Mouse (Mus musculus) intestine, embryonic 16.5 days (tissue): Measurements from ENCODE around the gene Gm17542. TPM values are rescaled to one million over a fixed set of nuclear protein-coding genes. Genes with fewer than 3 reads are reported as not detected.
A peak's percentile ranks its signal among the peaks of the same experiment; 100 is the strongest.
"Not testable (repeated sequence)": the region's sequence is repeated elsewhere in the genome, so short reads cannot be mapped to it uniquely, and the experiment has no call there.

Source experiments
- ATAC-seq: fragments of 200-750 bp; cut with Nextera tagmentation; 2 replicates; pipeline ENCODE4 v1.8.0; 2017; ENCODE audit warnings: moderate TSS enrichment, moderate library complexity
- H3K27ac ChIP-seq: fragments of 300-500 bp; sonication (generic); 2 replicates; pipeline ENCODE4 v1.5.1; 2014; ENCODE audit warnings: mild to moderate bottlenecking, low read length
- H3K27me3 ChIP-seq: fragments of 300-500 bp; sonication (generic); replicated peaks from 2 replicates; pipeline ENCODE4 v1.6.1; 2014; ENCODE audit warnings: low read length, control low read depth, mixed read lengths; ENCODE audit not compliant: control insufficient read depth, insufficient read depth
- H3K36me3 ChIP-seq: fragments of 300-500 bp; sonication (generic); 2 replicates; pipeline ENCODE4 v1.6.1; 2014; ENCODE audit warnings: low read length, control low read depth; ENCODE audit not compliant: control insufficient read depth, insufficient read depth
- H3K4me1 ChIP-seq: fragments of 300-500 bp; sonication (generic); 2 replicates; pipeline ENCODE4 v1.6.1; 2014; ENCODE audit warnings: low read length, control low read depth, mixed read lengths; ENCODE audit not compliant: control insufficient read depth, insufficient read depth
- H3K4me2 ChIP-seq: fragments of 300-500 bp; sonication (generic); 2 replicates; pipeline ENCODE4 v1.6.1; 2014; ENCODE audit warnings: low read depth, low read length, control low read depth
- H3K4me3 ChIP-seq: fragments of 300-500 bp; sonication (generic); 2 replicates; pipeline ENCODE4 v1.5.1; 2014; ENCODE audit warnings: mild to moderate bottlenecking, low read length
- H3K9ac ChIP-seq: fragments of 300-500 bp; sonication (generic); 2 replicates; pipeline ENCODE4 v1.6.1; 2014; ENCODE audit warnings: low read depth, low read length
- H3K9me3 ChIP-seq: fragments of 300-500 bp; sonication (generic); 2 replicates; pipeline ENCODE4 v1.6.1; 2016; ENCODE audit warnings: low read length, control low read depth; ENCODE audit not compliant: control insufficient read depth
- WGBS: fragments of 180-500 bp; shearing (Covaris S2); extraction: QIAGEN DNeasy Blood & Tissue Kit; methylation state at CpG from one replicate; pipeline ENCODE4 v1.1.7; 2014; 5-methylcytosine and 5-hydroxymethylcytosine counted together
- polyA plus RNA-seq: library from polyadenylated mRNA; unstranded; fragments of >200 nt; fragmentation: Nextera tagmentation; extraction: Ambion mirVana; gene quantifications from 2 replicates; pipeline ENCODE4 v1.2.1, GENCODE M21; 2015

Gm17542 gene
- not detected in 2 replicates for polyA plus RNA-seq

DNA sequence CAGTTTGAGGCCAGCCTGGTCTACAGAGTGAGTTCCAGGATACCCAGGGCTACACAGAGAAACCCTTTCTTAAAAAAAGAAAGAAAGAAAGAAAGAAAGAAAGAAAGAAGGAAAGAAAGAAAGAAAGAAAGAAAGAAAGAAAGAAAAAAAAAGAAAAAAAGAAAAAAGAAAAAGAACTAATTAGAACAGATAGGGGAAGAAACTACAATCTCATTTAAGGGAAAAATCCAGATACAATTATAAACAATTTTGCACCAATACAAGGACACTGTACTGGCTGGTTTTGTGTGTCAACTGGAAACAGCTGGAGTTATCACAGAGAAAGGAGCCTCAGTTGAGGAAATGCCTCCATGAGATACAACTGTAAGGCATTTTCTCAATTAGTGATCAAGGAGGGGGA, at the start of gene Gm17542:
TSS of gene Gm17542 (minus strand) at position 101 of the 400 bp plus-strand sequence.
- not testable (repeated sequence) for H3K4me3 ChIP-seq, H3K27ac ChIP-seq, H3K4me1 ChIP-seq, ATAC-seq, H3K9me3 ChIP-seq, H3K4me2 ChIP-seq, H3K9ac ChIP-seq, H3K36me3 ChIP-seq, H3K27me3 ChIP-seq

DNA sequence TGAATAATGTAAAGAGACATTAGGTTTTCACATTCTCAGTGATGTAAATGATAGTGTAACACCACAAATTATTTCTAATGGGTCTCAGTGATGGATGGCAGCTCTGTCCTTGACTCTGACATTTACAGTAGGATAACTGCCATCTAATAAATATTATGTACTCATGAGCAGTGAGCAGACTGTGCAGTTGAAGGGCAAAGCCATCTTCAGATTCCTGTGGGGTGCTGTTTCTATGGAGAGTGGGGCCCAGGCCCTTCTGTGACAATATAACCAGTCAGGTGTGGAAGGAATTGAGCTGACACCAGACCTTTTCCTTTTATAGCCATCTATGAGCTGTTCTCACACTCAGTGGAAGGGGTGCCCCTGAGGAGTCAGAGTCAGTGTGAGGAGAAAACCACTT, 21.8 kb upstream of the Gm17542 start:
- no peak overlapping the region for H3K27ac ChIP-seq
- no peak overlapping the region for H3K4me2 ChIP-seq
- no peaks in the 10 kb centered on the region for H3K4me1 ChIP-seq
- no peaks in the 10 kb centered on the region for H3K9me3 ChIP-seq
- H3K4me3 ChIP-seq, result no peak overlapping the region
- H3K27me3 ChIP-seq, result no peaks in the 10 kb centered on the region
- no peak overlapping the region for H3K9ac ChIP-seq
- ATAC-seq, result no peak
- no peaks in the 10 kb centered on the region for H3K36me3 ChIP-seq

DNA sequence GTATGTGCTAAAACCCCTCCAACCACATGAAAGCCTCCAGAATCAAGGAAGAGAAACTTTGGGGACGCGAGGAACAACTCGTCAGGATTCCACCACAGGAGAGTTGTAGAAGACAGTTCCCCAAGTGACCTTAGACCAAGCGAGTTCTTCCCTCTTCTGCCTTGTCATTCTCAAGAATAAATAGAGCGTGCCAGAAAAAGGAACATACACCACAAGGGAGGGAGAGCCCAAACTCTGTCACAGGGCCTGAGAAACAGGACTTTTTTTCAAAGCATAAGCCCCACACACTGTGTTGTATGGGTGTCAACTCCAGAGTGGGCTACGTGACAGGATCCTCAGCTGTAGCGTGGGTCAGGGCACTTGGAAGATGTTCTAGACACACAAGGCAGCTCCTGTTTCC, 20.1 kb upstream of the Gm17542 start:
- WGBS, result 84% methylated on average over 7 of the region's 7 CpGs
- no peak overlapping the region for H3K9ac ChIP-seq
- no peak for ATAC-seq
- no peaks in the 10 kb centered on the region for H3K27me3 ChIP-seq
- no peaks in the 10 kb centered on the region for H3K9me3 ChIP-seq
- H3K4me2 ChIP-seq, result no peak overlapping the region
- no peak overlapping the region for H3K27ac ChIP-seq
- no peaks in the 10 kb centered on the region for H3K36me3 ChIP-seq
- no peak overlapping the region for H3K4me3 ChIP-seq
- H3K4me1 ChIP-seq, result no peaks in the 10 kb centered on the region

DNA sequence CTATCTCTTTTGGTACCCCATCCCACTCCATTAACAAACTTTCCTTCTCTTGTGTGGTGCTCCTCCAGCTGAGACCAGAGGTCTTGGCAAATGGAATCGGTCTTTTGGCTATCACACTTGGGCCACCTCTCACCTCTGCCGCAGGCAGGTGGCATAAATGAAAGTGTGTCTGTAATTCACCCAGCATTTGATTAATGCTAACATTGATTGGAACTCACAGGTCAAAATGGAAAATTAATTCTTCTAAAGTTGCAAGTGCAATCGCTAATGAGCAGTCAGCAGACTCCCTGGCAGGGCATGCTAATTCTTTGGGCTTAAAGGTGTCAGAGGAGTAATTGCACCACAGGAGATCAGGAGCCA, 3.2 kb downstream of the Gm17542 start:
- Histone ChIP-seq H3K4me3 (peak overlapping the region; percentile 35; the same call in 1 of the 2 replicates), H3K4me1 (no peaks in the 10 kb centered on the region), H3K36me3 (no peaks in the 10 kb centered on the region), H3K9ac (0 out of 2 replicates have a peak overlapping the region, but pooled peaks have one; percentile 42), H3K9me3 (no peaks in the 10 kb centered on the region), H3K27ac (no peak overlapping the region), H3K27me3 (no peaks in the 10 kb centered on the region), H3K4me2 (peak overlapping the region; percentile 44)
- no peak for ATAC-seq
- WGBS, result 54% methylated on average over 3 of the region's 3 CpGs

DNA sequence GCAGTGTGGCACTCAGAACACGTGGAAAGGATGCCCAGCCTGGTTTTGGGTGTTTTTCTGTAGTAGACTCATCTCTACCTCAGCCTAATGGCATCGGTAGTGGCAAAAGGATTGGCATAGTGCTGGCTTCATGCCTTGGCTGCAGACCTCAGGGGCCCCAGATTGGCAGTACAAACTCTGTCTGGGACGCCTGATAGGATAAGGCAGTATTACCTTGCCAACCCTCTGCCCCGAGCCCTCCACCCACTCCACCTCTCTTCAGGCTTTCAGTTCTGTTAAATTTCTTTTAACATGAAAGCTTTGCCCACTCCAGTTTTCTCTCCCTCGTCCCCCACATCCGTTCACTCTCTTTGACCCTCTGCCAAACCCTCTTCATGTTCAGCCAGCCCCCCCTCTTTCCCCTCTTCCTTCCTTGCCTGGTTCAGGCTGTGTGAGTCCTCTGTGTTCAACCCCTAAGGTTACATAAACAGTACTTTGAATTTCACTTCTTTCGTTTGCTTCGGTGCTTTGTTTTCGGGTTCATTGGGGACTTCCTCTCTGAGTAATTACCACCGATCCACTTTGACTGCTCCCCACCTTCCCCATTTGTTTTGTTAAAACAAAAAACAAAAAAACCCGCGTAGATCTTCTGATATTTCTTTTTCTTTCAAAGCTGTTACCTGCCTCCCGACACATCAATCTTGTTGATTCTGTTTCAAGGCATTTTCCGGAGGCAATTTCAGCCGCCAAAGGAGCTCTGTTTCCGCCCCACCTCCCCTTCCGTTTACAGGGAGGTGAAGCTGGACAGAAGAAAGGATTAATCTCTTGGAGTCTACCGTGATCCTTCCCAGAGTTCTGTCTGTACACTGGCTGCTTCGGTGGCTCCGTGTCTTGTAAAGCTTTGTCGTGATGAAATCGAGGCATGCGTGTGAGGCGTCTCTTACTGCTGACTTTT, 3.9 kb downstream of the Gm17542 start:
- Histone ChIP-seq H3K27me3 (no peaks in the 10 kb centered on the region), H3K4me2 (peak overlapping the region; percentile 44), H3K4me1 (no peaks in the 10 kb centered on the region), H3K36me3 (no peaks in the 10 kb centered on the region), H3K9me3 (no peaks in the 10 kb centered on the region), H3K4me3 (peak overlapping the region; percentile 35), H3K9ac (0 out of 2 replicates have a peak overlapping the region, but pooled peaks have one; percentile 42), H3K27ac (no peak overlapping the region)
- peak; percentile 21; the same call in 1 of the 2 replicates for ATAC-seq
- WGBS, result 23% methylated on average over 24 of the region's 24 CpGs

DNA sequence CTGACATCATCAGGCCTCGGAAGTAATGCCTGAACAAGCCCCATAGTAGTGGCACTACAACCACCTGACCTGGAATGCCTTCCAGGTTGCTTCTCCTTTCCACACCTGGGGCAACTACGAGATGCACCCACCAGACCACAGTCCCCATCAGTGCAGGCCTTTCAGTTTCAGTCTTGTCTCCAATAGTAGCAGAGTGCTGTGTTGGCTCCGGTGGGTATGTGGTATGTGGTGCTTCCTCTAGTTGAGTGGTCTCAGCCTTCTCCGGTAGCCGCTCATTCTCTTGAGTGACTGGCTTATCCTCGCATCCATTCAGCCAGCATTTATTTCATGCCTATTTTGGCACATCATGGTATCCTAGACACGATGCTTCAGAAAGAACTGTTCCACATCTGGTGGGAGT, 4.8 kb downstream of the Gm17542 start:
- Histone ChIP-seq H3K9me3 (no peaks in the 10 kb centered on the region), H3K27me3 (no peaks in the 10 kb centered on the region), H3K4me1 (no peaks in the 10 kb centered on the region), H3K36me3 (no peaks in the 10 kb centered on the region), H3K27ac (no peak overlapping the region), H3K4me2 (no peak overlapping the region), H3K4me3 (no peak overlapping the region), H3K9ac (no peak overlapping the region)
- WGBS, result 90% methylated on average over 7 of the region's 7 CpGs
- no peak for ATAC-seq

DNA sequence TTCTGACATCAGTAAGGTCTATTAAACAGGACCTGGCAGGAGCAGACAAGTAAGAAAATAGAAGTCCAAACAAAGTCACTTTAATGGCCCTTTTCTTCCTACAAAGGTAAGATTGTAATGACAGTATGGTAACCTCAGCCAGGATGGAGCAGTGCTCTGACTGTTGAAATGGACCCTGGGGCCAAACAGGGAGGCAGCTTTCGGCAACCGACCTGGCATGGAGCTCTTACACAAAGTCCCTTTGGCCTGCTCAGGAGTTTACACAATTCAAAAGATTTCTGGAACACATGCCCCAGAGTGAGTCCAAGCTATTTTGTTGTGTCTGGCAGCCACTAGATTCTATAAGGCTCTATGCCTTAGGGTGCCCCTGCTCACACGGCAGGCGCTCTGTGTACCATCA, 9.0 kb downstream of the Gm17542 start:
- no peaks in the 10 kb centered on the region for H3K4me1 ChIP-seq
- H3K36me3 ChIP-seq, result no peaks in the 10 kb centered on the region
- no peak overlapping the region for H3K4me2 ChIP-seq
- H3K9me3 ChIP-seq, result no peaks in the 10 kb centered on the region
- no peak overlapping the region for H3K27ac ChIP-seq
- H3K4me3 ChIP-seq, result no peak overlapping the region
- WGBS, result 78% methylated on average over 4 of the region's 4 CpGs
- no peaks in the 10 kb centered on the region for H3K27me3 ChIP-seq
- ATAC-seq, result no peak
- H3K9ac ChIP-seq, result no peak overlapping the region

DNA sequence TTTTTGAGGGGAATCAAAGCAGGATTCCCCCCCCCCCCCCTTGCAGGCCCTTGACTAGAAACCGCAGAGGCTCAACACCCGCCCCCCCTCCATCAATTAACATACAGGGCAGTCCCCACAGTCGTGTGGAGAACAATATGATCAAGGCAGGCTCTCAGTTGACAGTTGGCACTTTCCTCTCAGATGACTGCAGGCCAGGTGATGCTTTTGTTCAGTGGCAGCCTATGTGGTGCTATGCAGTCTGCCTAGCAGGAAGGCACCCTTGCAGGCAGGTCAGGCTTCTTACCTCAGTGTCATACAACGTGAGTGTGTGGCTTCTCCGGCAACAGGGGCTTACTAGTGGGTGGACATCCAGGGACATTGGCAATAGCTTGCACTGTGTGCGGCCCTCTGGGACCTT, 17.4 kb downstream of the Gm17542 start:
- H3K4me3 ChIP-seq, result no peak overlapping the region
- H3K9me3 ChIP-seq, result no peaks in the 10 kb centered on the region
- no peaks in the 10 kb centered on the region for H3K4me1 ChIP-seq
- 49% methylated on average over 6 of the region's 6 CpGs for WGBS
- H3K36me3 ChIP-seq, result no peaks in the 10 kb centered on the region
- H3K27ac ChIP-seq, result no peak overlapping the region
- ATAC-seq, result no peak
- H3K9ac ChIP-seq, result no peak overlapping the region
- no peak overlapping the region for H3K4me2 ChIP-seq
- H3K27me3 ChIP-seq, result no peaks in the 10 kb centered on the region

DNA sequence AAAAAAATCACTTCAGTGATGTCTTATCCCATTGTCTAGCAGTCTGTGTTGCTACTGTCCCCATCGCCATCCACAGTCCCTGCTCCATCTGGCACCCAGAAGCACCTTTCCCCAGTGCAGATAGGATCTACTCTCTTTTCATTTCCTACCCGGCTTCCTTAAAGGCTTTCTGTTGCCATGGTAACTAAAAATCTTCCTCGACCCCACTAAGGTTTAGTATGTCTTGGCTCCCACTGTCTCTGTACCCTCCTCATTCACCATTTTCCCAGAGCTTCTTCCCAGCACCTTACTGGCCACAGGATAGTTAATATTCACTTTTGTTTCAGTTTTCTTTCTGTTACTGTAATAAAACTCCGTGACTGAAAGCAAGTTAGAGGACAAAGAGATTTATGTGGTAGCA, 17.9 kb downstream of the Gm17542 start:
- Histone ChIP-seq H3K4me2 (no peak overlapping the region), H3K4me1 (no peaks in the 10 kb centered on the region), H3K4me3 (no peak overlapping the region), H3K9ac (no peak overlapping the region), H3K27ac (no peak overlapping the region), H3K27me3 (no peaks in the 10 kb centered on the region), H3K9me3 (no peaks in the 10 kb centered on the region), H3K36me3 (no peaks in the 10 kb centered on the region)
- no peak for ATAC-seq
- 37% methylated on average over 4 of the region's 4 CpGs for WGBS
